Mouse (Mus musculus): ENCODE results near the gene Mrpl23.
A peak's percentile ranks its signal among the peaks of the same experiment; 100 is the strongest.

Mrpl23 gene

DNA sequence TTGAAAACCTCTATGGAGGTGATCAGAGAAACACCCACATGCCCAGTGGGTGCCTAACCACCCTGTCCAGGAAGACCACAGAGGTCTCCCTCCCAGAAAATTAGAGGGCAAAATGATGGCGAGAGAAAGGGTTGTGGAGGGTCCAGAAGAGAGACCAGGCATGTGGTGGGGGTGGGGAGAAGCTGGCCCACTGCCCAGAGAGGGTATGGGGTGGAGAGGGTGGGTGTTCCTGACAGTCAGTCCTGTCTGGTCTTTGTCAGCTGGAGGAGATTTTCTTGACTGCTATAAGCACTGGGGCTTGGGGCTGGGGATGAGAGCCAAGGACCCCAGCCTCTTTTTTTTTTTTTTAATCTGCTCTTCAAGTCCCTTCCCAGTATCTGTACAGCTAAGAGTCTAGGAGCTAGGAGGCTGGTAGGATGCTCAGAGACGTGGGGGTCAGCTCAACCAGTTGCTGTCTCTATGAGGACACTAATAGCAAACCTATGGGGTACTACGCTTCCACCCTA is 41.7 kb downstream of the Mrpl23 start:
- no peak for DNase-seq (ENCODE audit: low read depth, low spot score)

DNA sequence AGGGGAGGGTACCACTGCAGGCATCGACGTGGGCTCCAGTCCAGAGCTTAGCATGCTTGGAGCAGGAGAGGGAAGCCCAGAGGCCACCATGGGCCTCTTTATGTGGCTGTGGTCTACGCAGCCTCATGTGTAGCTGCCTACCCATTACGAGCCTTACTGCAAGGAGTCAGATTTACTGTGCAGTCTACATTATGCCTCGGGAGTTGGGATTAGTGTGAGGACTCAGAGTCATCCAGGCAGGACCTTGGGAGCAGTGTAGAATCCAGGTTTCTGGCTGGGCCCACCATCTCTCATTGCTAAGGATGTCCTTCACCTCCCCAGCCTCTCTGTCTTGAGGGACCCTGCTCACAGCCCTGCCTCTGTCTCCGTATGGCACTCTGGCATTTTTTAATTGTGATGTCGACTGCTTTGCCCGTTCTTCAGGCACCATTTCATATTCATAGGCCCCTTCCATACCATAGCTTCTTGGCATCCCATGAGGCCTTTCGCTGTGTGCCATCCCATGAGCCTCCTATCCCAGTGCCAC is 42.4 kb downstream of the Mrpl23 start:
- DNase-seq (ENCODE audit: low read depth, low spot score) = no peak

DNA sequence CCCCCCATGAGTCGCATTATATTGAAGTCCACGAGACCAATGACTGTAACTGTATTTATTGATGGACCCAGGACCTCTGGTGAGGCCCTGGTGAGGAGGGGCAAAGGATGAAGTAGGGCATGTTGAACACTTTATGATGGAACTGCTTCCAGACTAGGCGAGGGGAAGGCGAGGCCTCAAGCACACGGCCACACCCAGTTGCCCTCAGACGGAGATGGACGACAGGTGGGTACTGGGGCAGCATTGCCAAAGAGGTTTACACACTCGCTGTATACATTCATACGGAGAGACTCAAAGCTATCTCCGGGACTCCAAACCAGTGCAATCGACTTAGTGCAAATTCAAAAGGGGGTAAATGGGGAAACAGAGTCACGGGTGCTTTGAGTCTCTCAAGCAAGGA is 43.0 kb downstream of the Mrpl23 start:
- no peak for DNase-seq (ENCODE audit: low read depth, low spot score)

DNA sequence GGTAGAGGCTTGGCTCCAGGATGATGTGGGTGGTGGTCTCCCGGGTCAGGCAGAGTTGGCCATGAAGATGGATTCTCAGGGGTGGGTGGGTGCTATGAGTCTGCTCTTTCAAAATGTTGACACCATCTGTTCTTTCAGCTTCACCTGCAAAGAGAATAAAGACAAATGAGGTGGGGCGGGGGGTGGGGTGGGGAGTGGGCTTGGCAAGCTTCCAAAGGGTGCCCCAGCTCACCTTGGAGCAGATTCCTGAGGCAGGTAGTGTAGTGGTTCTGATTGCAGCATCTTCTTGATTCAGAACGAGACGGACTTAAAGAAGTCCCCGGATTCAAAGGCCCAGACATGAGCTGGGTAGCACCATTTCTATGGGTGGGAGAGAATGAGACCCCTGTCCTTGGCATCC is 43.5 kb downstream of the Mrpl23 start:
- no peak for DNase-seq (ENCODE audit: low read depth, low spot score)

DNA sequence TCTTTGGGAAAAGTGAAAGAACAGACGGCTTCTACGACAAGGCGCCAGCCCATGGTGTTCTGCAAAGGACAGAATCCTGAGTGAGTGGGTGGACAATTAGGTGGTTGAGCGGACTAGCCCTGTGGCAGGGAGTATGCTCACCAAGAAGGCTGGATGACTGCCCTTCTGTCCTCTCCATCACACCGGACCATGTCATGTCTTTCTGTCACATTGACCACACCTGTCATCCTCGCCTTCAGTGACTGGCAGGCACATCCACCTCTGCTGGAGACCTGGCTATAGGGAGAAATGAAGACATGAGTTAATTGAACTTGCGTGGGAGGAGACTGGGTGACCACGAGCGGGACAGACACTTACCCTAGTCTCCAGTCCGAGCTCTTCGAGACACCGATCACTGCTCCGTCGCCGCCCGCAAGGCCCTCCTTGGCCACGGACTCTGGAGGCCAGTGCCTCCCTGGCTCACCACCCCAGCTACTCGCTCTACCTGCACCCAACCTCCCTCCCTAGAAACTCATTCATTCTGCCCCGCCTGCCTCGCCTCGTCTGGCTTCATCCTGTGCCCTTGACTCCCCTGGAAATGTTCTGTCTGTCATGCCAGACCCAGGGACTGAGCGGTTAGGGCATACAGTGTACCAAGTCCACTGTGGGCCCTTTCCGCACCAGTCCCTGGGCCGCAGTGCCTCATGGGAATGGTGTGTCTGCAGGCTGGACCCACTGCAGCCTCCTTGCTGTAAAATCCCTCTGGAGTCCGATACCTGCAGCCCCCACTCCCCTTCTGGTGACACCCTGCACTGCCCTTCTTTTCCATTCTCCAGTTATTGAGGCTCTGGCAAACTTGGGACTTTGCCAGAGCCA is 44.2 kb downstream of the Mrpl23 start:
- DNase-seq (ENCODE audit: low read depth, low spot score) = no peak

DNA sequence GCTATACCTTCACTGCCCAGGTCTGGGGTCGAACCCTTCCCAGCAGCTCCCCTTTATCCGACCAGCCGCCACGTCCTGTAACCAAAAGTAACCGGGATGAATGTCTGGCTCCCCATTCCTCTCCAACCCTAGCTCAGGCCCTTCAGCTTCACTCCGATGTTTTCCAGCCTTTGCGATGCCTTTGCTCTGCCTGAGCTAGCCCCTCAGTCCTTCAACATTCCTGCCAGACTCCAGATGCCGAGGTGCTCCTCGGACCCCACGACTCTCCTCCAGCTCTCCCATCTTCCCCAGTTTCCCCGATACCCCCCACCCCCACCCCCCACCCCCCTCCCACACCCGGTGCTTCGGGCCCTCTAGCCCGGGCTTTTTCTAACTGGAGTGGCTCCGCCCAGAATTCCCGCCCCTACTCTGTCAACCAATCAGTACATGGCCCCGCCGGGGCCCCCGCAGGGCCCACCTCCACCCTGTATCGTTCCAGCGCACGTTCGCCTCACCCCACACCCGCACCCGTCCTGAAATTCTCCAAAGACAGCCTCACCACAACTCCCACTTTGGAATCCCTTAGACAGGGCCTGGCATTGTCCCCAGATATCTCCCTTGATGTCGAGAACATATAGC is 45.4 kb downstream of the Mrpl23 start:
- DNase-seq (ENCODE audit: low read depth, low spot score) = peak; percentile 6

DNA sequence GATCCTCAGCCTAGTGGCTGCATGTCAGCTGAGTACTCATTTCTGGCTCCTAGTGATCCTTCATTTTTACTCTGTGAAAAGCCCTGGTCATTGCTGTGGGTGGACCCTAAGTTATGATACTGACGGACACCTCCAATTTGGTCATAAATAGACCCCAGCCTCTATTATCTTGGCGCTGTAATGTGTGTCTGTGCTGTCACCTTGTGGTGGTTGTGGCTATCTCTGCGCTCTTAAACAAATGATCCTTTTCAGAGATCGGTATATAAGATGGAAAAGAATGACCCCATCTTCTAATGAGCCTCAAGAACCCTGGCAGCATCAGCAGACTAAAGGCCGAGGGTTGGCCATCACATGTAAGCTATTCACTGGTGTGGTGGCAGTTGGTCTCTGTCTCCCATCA is 46.6 kb downstream of the Mrpl23 start:
- DNase-seq (ENCODE audit: low read depth, low spot score) = no peak

DNA sequence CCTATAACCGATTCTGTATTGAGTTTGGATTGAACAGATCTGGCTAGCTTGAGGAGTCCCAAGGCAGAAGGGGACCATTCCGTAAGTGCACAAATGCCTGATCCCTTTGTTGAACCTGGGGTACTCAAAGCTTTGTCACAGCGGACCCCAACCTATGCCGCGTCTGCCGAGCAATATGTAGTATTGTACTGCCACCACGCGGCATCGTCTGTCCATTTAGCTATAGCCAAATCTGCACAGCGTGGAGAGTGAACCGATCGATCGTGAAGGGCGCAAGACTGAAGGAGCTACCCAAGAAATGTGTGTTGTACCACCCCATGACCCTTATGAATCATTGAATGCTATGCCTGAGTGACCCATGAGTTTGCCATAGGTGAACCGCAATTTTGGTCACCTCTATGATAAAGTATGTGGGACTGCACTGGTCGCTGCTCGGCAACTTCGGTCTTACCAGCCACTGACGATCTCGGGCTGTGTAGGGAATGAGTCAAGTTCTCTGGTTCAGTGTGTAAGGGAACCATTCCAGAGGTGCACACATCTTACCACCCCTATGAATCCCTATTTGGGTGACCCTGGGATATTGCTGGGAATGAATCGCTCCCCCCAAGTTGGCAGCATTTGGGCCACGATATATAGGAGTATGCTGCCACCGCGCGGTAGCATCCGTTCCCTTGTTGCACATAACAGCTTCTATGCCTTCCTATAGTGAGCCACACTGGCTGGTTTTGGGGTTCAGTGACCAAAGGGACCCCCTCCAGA is 47.8 kb downstream of the Mrpl23 start:
- DNase-seq (ENCODE audit: low read depth, low spot score) = peak; percentile 49

DNA sequence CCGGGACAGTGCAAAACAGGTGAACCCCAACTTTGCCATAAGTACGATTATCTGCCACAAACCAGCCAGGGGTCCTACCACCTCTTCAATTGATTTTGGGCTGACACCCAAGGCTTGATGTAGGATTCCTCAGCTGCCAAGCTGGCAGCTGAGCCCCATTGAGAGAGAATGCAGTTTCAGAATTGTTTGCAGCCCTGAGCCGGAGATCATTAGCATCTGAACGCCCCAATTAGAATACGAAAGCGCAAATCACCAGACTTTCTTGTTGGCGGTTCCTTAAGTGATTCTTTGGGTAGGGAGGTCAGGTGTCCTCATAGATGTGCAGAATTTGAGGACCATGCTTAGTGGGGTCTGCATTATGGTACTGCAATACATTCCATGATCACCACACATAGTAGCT is 48.7 kb downstream of the Mrpl23 start:
- DNase-seq (ENCODE audit: low read depth, low spot score) = peak; percentile 59

DNA sequence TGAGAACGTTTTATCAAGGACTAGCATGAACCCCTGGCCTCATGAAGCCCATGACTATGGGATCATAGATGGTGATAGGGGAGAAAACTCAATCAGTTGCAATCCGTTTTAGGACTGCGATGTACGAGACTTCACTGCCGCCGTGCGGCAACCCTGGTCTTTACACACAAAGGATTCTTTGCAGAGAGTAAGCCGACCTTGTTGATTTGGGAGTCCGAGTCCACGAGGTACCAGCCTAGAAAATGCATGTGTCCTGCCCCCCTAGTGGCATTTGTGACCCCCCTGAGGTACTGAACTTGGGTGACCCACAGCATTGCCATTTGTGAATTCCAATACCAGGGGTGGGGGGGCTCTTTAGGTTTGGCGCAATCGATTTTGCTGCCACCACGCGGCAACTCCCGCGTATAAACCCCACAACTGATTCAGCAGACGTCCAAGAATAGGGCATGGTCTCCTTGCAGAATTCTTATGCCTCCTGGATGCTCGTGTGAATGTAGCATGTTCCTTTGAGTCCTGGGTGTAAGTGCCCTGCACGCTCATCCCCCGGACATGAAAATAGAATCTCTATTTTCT is 49.3 kb downstream of the Mrpl23 start:
- peak; percentile 51 for DNase-seq (ENCODE audit: low read depth, low spot score)

DNA sequence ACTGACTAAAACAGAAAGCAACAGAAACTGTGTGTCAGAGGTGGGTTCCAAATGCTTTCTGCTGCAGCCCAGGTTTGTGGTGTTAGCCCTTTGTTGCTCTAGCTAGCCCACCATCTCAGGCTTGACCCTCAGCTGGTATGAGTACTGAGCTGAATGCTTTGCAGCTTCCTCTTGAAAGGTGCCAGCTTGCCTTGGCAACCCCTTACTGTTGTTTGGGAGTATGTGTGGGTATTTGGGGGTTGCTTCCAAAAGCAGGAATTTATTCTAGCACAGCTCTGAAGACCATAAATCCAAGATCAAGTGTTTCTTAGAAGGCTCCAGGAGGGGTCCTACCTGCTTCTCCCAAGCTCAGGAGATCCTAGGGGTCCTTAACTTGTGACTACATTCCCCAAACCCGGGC is 52.4 kb downstream of the Mrpl23 start:
- no peak for DNase-seq (ENCODE audit: low read depth, low spot score)

DNA sequence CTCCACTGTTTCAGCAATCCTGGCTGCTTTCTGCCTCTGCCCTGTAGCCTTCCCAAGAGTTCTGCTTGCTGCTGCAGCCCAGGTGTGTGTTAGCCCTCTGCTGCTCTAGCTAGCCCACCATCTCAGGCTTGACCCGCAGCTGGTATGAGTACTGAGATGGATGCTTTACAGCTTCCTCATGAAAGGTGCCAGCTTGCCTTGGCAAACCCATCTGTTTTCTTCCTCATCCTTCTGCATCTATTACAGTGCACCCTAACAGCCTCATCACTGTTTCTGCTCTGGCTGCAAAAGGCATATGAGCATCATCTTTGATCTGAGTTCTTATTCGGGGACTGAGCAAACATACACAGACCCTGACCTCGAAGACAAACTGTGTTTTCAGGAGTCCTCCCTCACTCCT is 53.4 kb downstream of the Mrpl23 start:
- DNase-seq (ENCODE audit: low read depth, low spot score) = no peak

DNA sequence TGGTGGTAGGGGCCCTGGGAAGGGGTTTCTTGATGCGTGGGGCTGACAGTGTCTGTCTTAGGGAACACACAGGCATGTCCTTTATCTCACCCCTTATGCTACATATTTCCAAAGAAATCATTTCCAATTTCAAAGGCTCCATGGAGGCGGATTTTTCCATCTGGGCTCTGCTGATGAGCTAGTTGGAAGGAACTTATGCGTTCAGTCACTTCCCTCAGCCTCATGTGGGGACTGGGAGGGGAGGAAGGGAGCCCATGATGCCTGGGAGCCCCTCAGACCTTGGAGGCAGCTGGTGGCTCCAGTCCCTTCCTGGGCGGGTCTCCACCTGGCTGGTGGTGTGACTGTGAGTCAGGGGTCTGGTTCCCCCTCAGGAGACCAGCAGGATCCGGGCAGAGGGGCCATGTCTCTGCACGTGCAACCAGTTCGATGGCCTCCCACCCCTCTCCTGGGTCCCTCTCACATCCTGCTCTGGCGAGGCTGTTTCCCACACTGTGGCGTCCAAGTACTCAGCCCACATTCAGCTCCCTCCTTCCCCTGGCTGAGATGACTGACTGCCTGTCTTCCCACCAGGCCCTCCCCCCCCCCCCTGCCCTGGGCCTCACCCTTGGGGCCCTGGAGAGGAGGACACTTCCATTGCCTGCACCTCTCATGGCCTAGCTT is 55.9 kb downstream of the Mrpl23 start:
- no peak for DNase-seq (ENCODE audit: low read depth, low spot score)
